Mouse (Mus musculus) gastrocnemius, postnatal 25 days (tissue): ENCODE measurements around the gene Grb10. TPM values are rescaled to one million over a fixed set of nuclear protein-coding genes. Genes with fewer than 3 reads are reported as not detected.

Source experiments
- DNase-seq: peaks from one replicate; pipeline ENCODE4 v3.0.0; 2022
- total RNA-seq, 2 experiments: library from RNA; stranded (reverse); gene quantifications; 1 replicate in 1 of 2; 2 replicates in 1 of 2; pipeline ENCODE4 v1.2.3; 2021

Grb10 gene
- total RNA-seq, 2 experiments from 2014 or later, result 68.6 to 78.9 TPM

GRCm38 (mm10) chr11:11944814-11945213 is 93.7 kb downstream of the Grb10 start:
- DNase-seq, result no peak

GRCm38 (mm10) chr11:11944082-11944349 is 94.5 kb downstream of the Grb10 start:
- DNase-seq, result no peak

- DNase-seq, result no peak
These were observed 95.0 kb downstream of the Grb10 start for GRCm38 (mm10) chr11:11943240-11944081.

- no peak for DNase-seq
These were observed 95.9 kb downstream of the Grb10 start for GRCm38 (mm10) chr11:11942320-11943217.

- DNase-seq, result no peak
These were observed 97.4 kb downstream of the Grb10 start for GRCm38 (mm10) chr11:11940833-11941681.

GRCm38 (mm10) chr11:11939611-11940010 is 98.9 kb downstream of the Grb10 start:
- no peak for DNase-seq

GRCm38 (mm10) chr11:11938591-11938990 is 99.9 kb downstream of the Grb10 start:
- DNase-seq, result no peak

- DNase-seq, result no peak
These were observed 101.0 kb downstream of the Grb10 start for GRCm38 (mm10) chr11:11937340-11938030.

- no peak for DNase-seq
These were observed 103.7 kb downstream of the Grb10 start for GRCm38 (mm10) chr11:11934808-11935207.

- DNase-seq, result peak; percentile 53
These were observed 106.2 kb downstream of the Grb10 start for GRCm38 (mm10) chr11:11932102-11932789.

GRCm38 (mm10) chr11:11931688-11932087 is 106.8 kb downstream of the Grb10 start:
- no peak for DNase-seq

- no peak for DNase-seq
These were observed 108.0 kb downstream of the Grb10 start for GRCm38 (mm10) chr11:11930527-11930926.

GRCm38 (mm10) chr11:11929059-11929458 is 109.4 kb downstream of the Grb10 start:
- DNase-seq, result no peak

- DNase-seq, result no peak
These were observed 109.9 kb downstream of the Grb10 start for GRCm38 (mm10) chr11:11928586-11928985.

GRCm38 (mm10) chr11:11923900-11924299 is 114.6 kb downstream of the Grb10 start:
- DNase-seq, result no peak

GRCm38 (mm10) chr11:11923345-11923744 is 115.1 kb downstream of the Grb10 start:
- DNase-seq, result no peak

- no peak for DNase-seq
These were observed 116.4 kb downstream of the Grb10 start for GRCm38 (mm10) chr11:11922106-11922505.

GRCm38 (mm10) chr11:11907703-11908413 is 130.6 kb downstream of the Grb10 start:
- no peak for DNase-seq

- DNase-seq, result no peak
These were observed 133.0 kb downstream of the Grb10 start for GRCm38 (mm10) chr11:11905518-11905917.

GRCm38 (mm10) chr11:11904995-11905394 is 133.5 kb downstream of the Grb10 start:
- no peak for DNase-seq
